8 mouse cellular contexts compared by ENCODE assay signal in the genomic region with DNA sequence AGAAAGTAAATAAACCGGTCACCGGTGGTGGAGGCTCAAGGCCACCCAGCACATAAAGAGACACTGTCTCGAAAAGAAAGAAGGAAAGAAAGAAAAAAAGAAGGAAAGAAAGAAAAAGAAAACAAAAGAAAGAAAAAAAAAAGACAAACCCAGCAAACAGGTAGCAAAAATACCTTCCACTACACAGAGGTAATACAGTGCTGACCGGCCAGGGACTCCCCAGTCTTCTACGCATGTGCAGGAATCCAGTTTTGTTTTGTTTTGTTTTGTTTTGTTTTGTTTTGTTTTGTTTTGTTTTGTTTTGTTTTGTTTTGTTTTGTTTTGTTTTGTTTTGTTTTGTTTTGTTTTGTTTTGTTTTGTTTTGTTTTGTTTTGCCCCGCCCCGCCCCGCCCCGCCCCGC. TPM values are rescaled to one million over a fixed set of nuclear protein-coding genes. Genes with fewer than 3 reads are reported as not detected.
A peak's percentile ranks its signal among the peaks of the same experiment; 100 is the strongest.
DNase-seq lines count a peak whose midpoint lies in the region; ATAC-seq lines count a peak whose summit lies in the region.
"Not testable (repeated sequence)": the region's sequence is repeated elsewhere in the genome, so short reads cannot be mapped to it uniquely, and the experiment has no call there.

No protein-coding gene starts in this region.

- not testable (repeated sequence) for H3K9me3 ChIP-seq in forebrain, embryonic 12.5 days; heart, embryonic 13.5 days; intestine, embryonic 15.5 days; limb, embryonic 12.5 days; lung, embryonic 15.5 days

- H3K27ac ChIP-seq in forebrain, embryonic 12.5 days; intestine, embryonic 15.5 days; limb, embryonic 12.5 days; lung, embryonic 15.5 days: not testable (repeated sequence)
- H3K27ac ChIP-seq in heart, embryonic 13.5 days (replicated peaks): 0 out of 2 replicates have a peak overlapping the region, but pooled peaks have one; percentile 39

- H3K9ac ChIP-seq in forebrain, embryonic 12.5 days; heart, embryonic 13.5 days; intestine, embryonic 15.5 days; limb, embryonic 12.5 days (replicated peaks); lung, embryonic 15.5 days: not testable (repeated sequence)

- peak overlapping the region; percentile 89 for H3K4me3 ChIP-seq in forebrain, embryonic 12.5 days (replicated peaks)
- H3K4me3 ChIP-seq in heart, embryonic 13.5 days: peak overlapping the region; percentile 91
- peak overlapping the region; percentile 72; the same call in 1 of the 2 replicates for H3K4me3 ChIP-seq in intestine, embryonic 15.5 days (replicated peaks)
- peak overlapping the region; percentile 97 for H3K4me3 ChIP-seq in limb, embryonic 12.5 days (replicated peaks)
- H3K4me3 ChIP-seq in lung, embryonic 15.5 days: peak overlapping the region; percentile 98

- H3K36me3 ChIP-seq in forebrain, embryonic 12.5 days (replicated peaks): peaks cover 30% of the 10 kb centered on the region
- peaks cover 33% of the 10 kb centered on the region for H3K36me3 ChIP-seq in heart, embryonic 13.5 days
- not testable (repeated sequence) for H3K36me3 ChIP-seq in intestine, embryonic 15.5 days
- peaks cover 33% of the 10 kb centered on the region for H3K36me3 ChIP-seq in limb, embryonic 12.5 days
- H3K36me3 ChIP-seq in lung, embryonic 15.5 days: peaks cover 29% of the 10 kb centered on the region

- DNase-seq in cerebellum, adult 11-12 months: peak; percentile 59
- DNase-seq in naive thymus-derived CD4-positive, alpha-beta T cell, adult 2 months (ENCODE audit: low read depth): peak; percentile 63
- DNase-seq in urinary bladder, postnatal 14 days (ENCODE audit: low spot score): peak; percentile 55

- ATAC-seq in forebrain, embryonic 12.5 days (ENCODE audit: low FRiP score); heart, embryonic 13.5 days (ENCODE audit: extremely low read depth, insufficient number of reproducible peaks, low FRiP score, low TSS enrichment); limb, embryonic 12.5 days (ENCODE audit: insufficient number of reproducible peaks, insufficient read depth, low FRiP score, low TSS enrichment, low read depth); lung, embryonic 15.5 days (ENCODE audit: borderline replicate concordance, extremely low read depth, low FRiP score, low TSS enrichment): not testable (repeated sequence)
- ATAC-seq in intestine, embryonic 15.5 days: 0 out of 2 replicates have a peak, but pooled peaks have one; percentile 35

- peaks cover 16% of the 10 kb centered on the region for H3K4me1 ChIP-seq in forebrain, embryonic 12.5 days
- peaks cover 17% of the 10 kb centered on the region for H3K4me1 ChIP-seq in heart, embryonic 13.5 days
- H3K4me1 ChIP-seq in intestine, embryonic 15.5 days (replicated peaks): peaks cover 14% of the 10 kb centered on the region; the same call in 1 of the 2 replicates
- H3K4me1 ChIP-seq in limb, embryonic 12.5 days (replicated peaks): peaks cover 29% of the 10 kb centered on the region
- H3K4me1 ChIP-seq in lung, embryonic 15.5 days: peaks cover 23% of the 10 kb centered on the region

- WGBS in forebrain, embryonic 12.5 days: 40% methylated on average over 10 of the region's 10 CpGs
- 38% methylated on average over 9 of the region's 10 CpGs for WGBS in heart, embryonic 13.5 days
- 30% methylated on average over 10 of the region's 10 CpGs for WGBS in intestine, embryonic 15.5 days
- WGBS in limb, embryonic 12.5 days: 36% methylated on average over 10 of the region's 10 CpGs
- 39% methylated on average over 8 of the region's 10 CpGs for WGBS in lung, embryonic 15.5 days

- H3K27me3 ChIP-seq in forebrain, embryonic 12.5 days; heart, embryonic 13.5 days (replicated peaks); intestine, embryonic 15.5 days (replicated peaks); limb, embryonic 12.5 days; lung, embryonic 15.5 days: not testable (repeated sequence)

- peak overlapping the region; percentile 80 for H3K4me2 ChIP-seq in forebrain, embryonic 12.5 days
- peak overlapping the region; percentile 45 for H3K4me2 ChIP-seq in heart, embryonic 13.5 days
- peak overlapping the region; percentile 22 for H3K4me2 ChIP-seq in intestine, embryonic 15.5 days (replicated peaks)
- peak overlapping the region; percentile 74 for H3K4me2 ChIP-seq in limb, embryonic 12.5 days
- peak overlapping the region; percentile 75 for H3K4me2 ChIP-seq in lung, embryonic 15.5 days

RNA-seq across cellular contexts. Expression of a gene that starts 0.5 kb away (rescaled TPM):
- 94.4 and 96.0 TPM in 2 replicates for polyA plus RNA-seq in forebrain, embryonic 12.5 days (2016; fragmentation: Nextera tagmentation; extraction: Ambion mirVana)
- polyA plus RNA-seq in heart, embryonic 13.5 days (2015; fragmentation: Nextera tagmentation; extraction: Ambion mirVana): 72.4 and 80.9 TPM in 2 replicates
- polyA plus RNA-seq in intestine, embryonic 15.5 days (2015; fragmentation: Nextera tagmentation; extraction: Ambion mirVana): 90.3 and 94.8 TPM in 2 replicates
- 120 and 122 TPM in 2 replicates for polyA plus RNA-seq in limb, embryonic 12.5 days (2016; fragmentation: Nextera tagmentation; extraction: Ambion mirVana)
- 95.1 and 96.2 TPM in 2 replicates for polyA plus RNA-seq in lung, embryonic 15.5 days (2015; fragmentation: Nextera tagmentation; extraction: Ambion mirVana)

RNA-seq across cellular contexts. Expression of a gene that starts 11.1 kb away (rescaled TPM):
- 0.46 TPM in 2 replicates for polyA plus RNA-seq in forebrain, embryonic 12.5 days (2016; fragmentation: Nextera tagmentation; extraction: Ambion mirVana)
- 0.09 and 0.11 TPM in 2 replicates for polyA plus RNA-seq in heart, embryonic 13.5 days (2015; fragmentation: Nextera tagmentation; extraction: Ambion mirVana)
- 0.11 TPM in 2 replicates for polyA plus RNA-seq in intestine, embryonic 15.5 days (2015; fragmentation: Nextera tagmentation; extraction: Ambion mirVana)
- polyA plus RNA-seq in limb, embryonic 12.5 days (2016; fragmentation: Nextera tagmentation; extraction: Ambion mirVana): 0.54 and 0.68 TPM in 2 replicates
- 0.34 and 0.45 TPM in 2 replicates for polyA plus RNA-seq in lung, embryonic 15.5 days (2015; fragmentation: Nextera tagmentation; extraction: Ambion mirVana)

RNA-seq across cellular contexts. Expression of a gene that starts 24.7 kb away (rescaled TPM):
- polyA plus RNA-seq in forebrain, embryonic 12.5 days (2016; fragmentation: Nextera tagmentation; extraction: Ambion mirVana): 14.7 and 19.2 TPM in 2 replicates
- polyA plus RNA-seq in heart, embryonic 13.5 days (2015; fragmentation: Nextera tagmentation; extraction: Ambion mirVana): 10.6 and 12.8 TPM in 2 replicates
- 18.1 and 19.6 TPM in 2 replicates for polyA plus RNA-seq in intestine, embryonic 15.5 days (2015; fragmentation: Nextera tagmentation; extraction: Ambion mirVana)
- polyA plus RNA-seq in limb, embryonic 12.5 days (2016; fragmentation: Nextera tagmentation; extraction: Ambion mirVana): 20.7 and 22.5 TPM in 2 replicates
- polyA plus RNA-seq in lung, embryonic 15.5 days (2015; fragmentation: Nextera tagmentation; extraction: Ambion mirVana): 20.2 and 20.5 TPM in 2 replicates

RNA-seq across cellular contexts. Expression of a gene that starts 29.0 kb away (rescaled TPM):
- polyA plus RNA-seq in forebrain, embryonic 12.5 days (2016; fragmentation: Nextera tagmentation; extraction: Ambion mirVana): 85.5 and 115 TPM in 2 replicates
- 264 and 271 TPM in 2 replicates for polyA plus RNA-seq in heart, embryonic 13.5 days (2015; fragmentation: Nextera tagmentation; extraction: Ambion mirVana)
- polyA plus RNA-seq in intestine, embryonic 15.5 days (2015; fragmentation: Nextera tagmentation; extraction: Ambion mirVana): 239 and 242 TPM in 2 replicates
- polyA plus RNA-seq in limb, embryonic 12.5 days (2016; fragmentation: Nextera tagmentation; extraction: Ambion mirVana): 216 and 240 TPM in 2 replicates
- 367 and 375 TPM in 2 replicates for polyA plus RNA-seq in lung, embryonic 15.5 days (2015; fragmentation: Nextera tagmentation; extraction: Ambion mirVana)

RNA-seq across cellular contexts. Expression of a gene that starts 32.6 kb away (rescaled TPM):
- 4.5 and 4.7 TPM in 2 replicates for polyA plus RNA-seq in forebrain, embryonic 12.5 days (2016; fragmentation: Nextera tagmentation; extraction: Ambion mirVana)
- 3.4 and 4.2 TPM in 2 replicates for polyA plus RNA-seq in heart, embryonic 13.5 days (2015; fragmentation: Nextera tagmentation; extraction: Ambion mirVana)
- 18.7 and 19.0 TPM in 2 replicates for polyA plus RNA-seq in intestine, embryonic 15.5 days (2015; fragmentation: Nextera tagmentation; extraction: Ambion mirVana)
- polyA plus RNA-seq in limb, embryonic 12.5 days (2016; fragmentation: Nextera tagmentation; extraction: Ambion mirVana): 8.4 and 8.6 TPM in 2 replicates
- polyA plus RNA-seq in lung, embryonic 15.5 days (2015; fragmentation: Nextera tagmentation; extraction: Ambion mirVana): 4.8 and 6.0 TPM in 2 replicates

Comparison
In these comparisons a context has a peak if more than half of its experiments do, and no peak if none do; other contexts are left out.
1. H3K4me2 ChIP-seq: peak in every context shown above with its lines; median percentile 80 in forebrain, embryonic 12.5 days; 75 in lung, embryonic 15.5 days; 74 in limb, embryonic 12.5 days; 45 in heart, embryonic 13.5 days; 22 in intestine, embryonic 15.5 days.